Comparison of ENCODE assay signal across 30 mouse cellular contexts in the genomic region with DNA sequence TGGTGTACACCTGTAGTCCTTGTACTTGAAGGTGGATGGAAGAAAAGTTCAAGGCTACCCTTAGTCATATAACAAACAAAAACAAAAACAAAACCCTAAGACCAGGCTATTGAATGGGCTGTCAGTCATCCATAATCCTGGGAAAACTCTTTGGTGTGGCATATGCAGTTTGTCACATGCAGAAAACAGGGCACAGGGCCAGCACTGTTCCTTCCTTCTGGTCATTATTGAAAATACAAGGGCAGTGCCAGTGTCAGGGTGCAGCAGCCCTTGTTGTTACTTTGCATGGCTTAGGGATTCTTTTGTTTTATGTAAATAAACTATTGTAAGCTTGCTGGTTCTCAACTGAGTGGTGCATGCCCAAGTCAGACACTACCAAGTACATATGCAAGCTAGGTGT.
"Had no signal": no experiment of that assay in that cellular context is flagged by ENCODE, and none has a peak within 500 bp of the region (broad histone marks: within the 10 kb centered on the region; RNA-seq: fewer than 3 reads in every experiment).

No protein-coding gene starts in this region.

- H3K27ac ChIP-seq: gastrocnemius, adult 2 months; heart, embryonic 10.5 days; hindbrain, embryonic 10.5 days; hindbrain, embryonic 12.5 days; hindbrain, embryonic 14.5 days; intestine, embryonic 15.5 days; kidney, embryonic 15.5 days; kidney, postnatal 0 days; layer of hippocampus, adult 2 months; left cerebral cortex, adult 2 months; limb, embryonic 10.5 days; limb, embryonic 12.5 days; liver, embryonic 13.5 days; liver, embryonic 15.5 days had no signal

- H3K9ac ChIP-seq: heart, embryonic 12.5 days; hindbrain, embryonic 12.5 days; hindbrain, embryonic 14.5 days; intestine, embryonic 15.5 days; kidney, embryonic 15.5 days; limb, embryonic 12.5 days; liver, embryonic 13.5 days; liver, embryonic 15.5 days; liver, postnatal 0 days had no signal

- DNase-seq: gastrocnemius, adult 2 months; gastrocnemius, postnatal 10 days; gastrocnemius, postnatal 25 days; heart, adult 18-20 months; heart, postnatal 10 days; heart, postnatal 4 days; kidney, adult 18-20 months; kidney, adult 8-10 months; kidney, postnatal 25 days; kidney, postnatal 4 days; liver; liver, embryonic 13.5 days; liver, postnatal 0 days had no signal

- H3K4me2 ChIP-seq: heart, embryonic 12.5 days; hindbrain, embryonic 12.5 days; hindbrain, embryonic 14.5 days; intestine, embryonic 15.5 days; kidney, embryonic 15.5 days; limb, embryonic 12.5 days; liver, embryonic 11.5 days; liver, embryonic 13.5 days; liver, embryonic 15.5 days had no signal

- H3K4me1 ChIP-seq: heart, embryonic 10.5 days; heart, embryonic 12.5 days; hindbrain, embryonic 10.5 days; hindbrain, embryonic 12.5 days; intestine, embryonic 15.5 days; kidney, embryonic 15.5 days; limb, embryonic 10.5 days; limb, embryonic 12.5 days; liver, embryonic 13.5 days; liver, embryonic 15.5 days had no signal

- H3K4me3 ChIP-seq: gastrocnemius, adult 2 months; heart, embryonic 10.5 days; heart, embryonic 12.5 days; hindbrain, embryonic 10.5 days; hindbrain, embryonic 12.5 days; intestine, embryonic 15.5 days; kidney, embryonic 15.5 days; layer of hippocampus, adult 2 months; left cerebral cortex, adult 2 months; limb, embryonic 10.5 days; limb, embryonic 12.5 days; liver, embryonic 13.5 days; liver, embryonic 15.5 days had no signal

- H3K9me3 ChIP-seq: heart, embryonic 10.5 days; heart, embryonic 12.5 days; hindbrain, embryonic 10.5 days; hindbrain, embryonic 12.5 days; intestine, embryonic 15.5 days; kidney, embryonic 15.5 days; limb, embryonic 10.5 days; limb, embryonic 12.5 days; liver, embryonic 13.5 days; liver, embryonic 15.5 days had no signal

- H3K27me3 ChIP-seq: heart, embryonic 12.5 days; hindbrain, embryonic 12.5 days; intestine, embryonic 15.5 days; kidney, embryonic 15.5 days; limb, embryonic 12.5 days; liver, embryonic 13.5 days; liver, embryonic 15.5 days had no signal

- ATAC-seq: hindbrain, embryonic 16.5 days; inflammation-experienced regulatory T-cells, adult 6 months; intestine, embryonic 15.5 days; intestine, postnatal 0 days; liver, postnatal 0 days had no signal

- H3K36me3 ChIP-seq: heart, embryonic 10.5 days; heart, embryonic 12.5 days; hindbrain, embryonic 10.5 days; hindbrain, embryonic 12.5 days; intestine, embryonic 15.5 days; kidney, embryonic 15.5 days; limb, embryonic 10.5 days; limb, embryonic 12.5 days; liver, embryonic 13.5 days; liver, embryonic 15.5 days had no signal
